Mouse (Mus musculus): ENCODE data around the gene Sall4.

DNA sequence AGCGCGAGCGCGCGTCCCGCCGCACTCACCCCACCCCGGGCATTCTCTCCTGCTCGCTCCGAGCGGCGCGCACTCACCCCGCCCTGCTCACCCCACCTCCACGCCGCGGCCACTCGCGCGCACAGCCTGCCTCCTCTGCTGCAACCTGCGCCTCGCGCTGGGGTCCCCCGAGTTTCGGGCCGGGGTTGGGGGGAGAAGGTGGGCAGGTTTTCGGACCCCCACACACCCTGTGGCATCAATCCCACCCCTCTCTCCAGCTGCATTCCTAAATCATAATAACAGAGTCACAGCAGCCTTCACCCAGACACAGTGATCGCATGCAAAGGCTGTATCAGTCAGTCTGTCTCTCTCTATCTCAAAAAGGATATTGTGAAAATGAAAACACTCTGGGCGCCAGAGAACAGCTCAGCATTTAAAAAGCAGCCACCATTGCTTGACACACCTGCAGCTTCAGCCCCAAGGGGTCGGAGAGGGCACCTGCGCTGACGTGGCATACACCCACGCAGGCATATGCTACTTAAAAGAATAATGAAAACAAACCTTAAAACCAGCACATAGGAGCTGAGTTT lies 25.6 kb downstream of the Sall4 start, which contains the start of gene Atp9a:
- TF ChIP-seq CTCF (IDR thresholded peaks at IDR 0.05; ENCODE audit: borderline replicate concordance, insufficient read depth, low read length) (no peak), POLR2A (IDR thresholded peaks at IDR 0.05; ENCODE audit: low read depth, low read length) (no peak)

Data from embryonic fibroblast, embryonic 13.5 days (primary cell).